Mouse (Mus musculus): ENCODE data around the gene Pacs1.

DNA sequence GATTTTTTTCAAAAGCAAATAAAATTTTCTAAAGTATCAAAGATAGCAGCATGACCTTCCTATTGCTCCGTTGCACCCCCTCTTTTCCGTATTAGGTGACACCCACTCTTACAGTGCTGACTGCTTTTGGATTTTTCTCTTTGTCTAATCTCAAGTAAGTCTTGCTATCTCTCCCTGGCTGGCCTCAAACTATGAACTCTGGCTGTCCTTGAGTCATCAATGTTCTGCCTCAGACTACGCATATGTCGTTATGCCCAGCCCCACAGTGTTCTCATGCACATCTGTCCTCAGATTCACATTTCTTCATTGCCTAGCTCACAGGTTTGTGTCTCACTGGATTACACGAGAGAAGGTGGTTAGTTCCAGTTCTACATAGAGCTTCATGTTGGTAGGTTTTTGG, 3.5 kb downstream of the Pacs1 start:
- TF ChIP-seq CTCF (IDR thresholded peaks at IDR 0.05) (no peak), EP300 (IDR thresholded peaks at IDR 0.05) (no peak)

Measured in lung, postnatal 0 days (tissue).